Mouse (Mus musculus): Measurements from ENCODE around the gene Map3k9.

- no peak for TF ChIP-seq EP300 (IDR thresholded peaks at IDR 0.05)
- no peak for TF ChIP-seq CTCF (IDR thresholded peaks at IDR 0.05)
Observed at GRCm38 (mm10) chr12:81765386-81765785, 15.6 kb downstream of the Map3k9 start.

Data from lung, postnatal 0 days (tissue).